Mouse (Mus musculus) sigmoid colon, adult 10 weeks (tissue): Measurements from ENCODE around the gene Gm10142. TPM values are rescaled to one million over a fixed set of nuclear protein-coding genes. Genes with fewer than 3 reads are reported as not detected.

Source experiments
- polyA plus RNA-seq: library from polyadenylated mRNA; stranded (reverse); fragments of 350-450 nt; fragmentation: Illumina TruSeq; extraction: RNeasy Lipid Tissue Mini Kit (QIAGEN cat#74804); gene quantifications from one replicate; pipeline ENCODE4 v1.2.3, GENCODE M21; 2014; ENCODE audit warnings: low read depth, low replicate concordance

The Gm10142 gene
- polyA plus RNA-seq: not detected

GRCm38 (mm10) chr10:77715507-77715906 is at the start of gene Gm10142:
TSS of gene Gm10142 (plus strand) at chr10:77715807.

GRCm38 (mm10) chr10:77685895-77686664 is 29.5 kb upstream of the Gm10142 start, which contains the start of gene Tspear:
TSS of gene Tspear (plus strand) at chr10:77686569.

DNA sequence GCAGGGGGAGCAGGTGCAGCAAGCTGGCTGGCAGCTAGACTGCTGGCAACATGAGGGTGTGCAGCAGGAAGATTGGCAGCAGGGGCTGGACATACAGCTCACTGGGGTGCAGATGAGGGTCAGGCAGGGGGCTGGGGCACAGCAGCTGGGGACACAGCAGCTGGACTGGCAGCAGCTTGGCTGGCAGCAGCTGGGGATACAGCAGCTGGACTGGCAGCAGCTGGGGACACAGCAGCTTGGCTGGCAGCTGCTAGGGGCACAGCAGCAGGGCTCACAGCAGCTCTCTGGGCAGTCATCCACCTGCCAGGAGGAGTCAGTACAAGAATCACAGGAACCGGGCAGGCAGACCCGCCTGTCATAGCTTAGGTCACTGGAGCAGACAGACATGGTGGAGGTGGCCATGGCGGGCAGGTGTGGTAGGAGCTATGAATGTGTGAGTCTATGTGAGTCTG is 25.2 kb upstream of the Gm10142 start, which contains the start of gene Gm19402:
Gm19402 (minus strand) TSS at position 402 of the 452 bp plus-strand sequence.

DNA sequence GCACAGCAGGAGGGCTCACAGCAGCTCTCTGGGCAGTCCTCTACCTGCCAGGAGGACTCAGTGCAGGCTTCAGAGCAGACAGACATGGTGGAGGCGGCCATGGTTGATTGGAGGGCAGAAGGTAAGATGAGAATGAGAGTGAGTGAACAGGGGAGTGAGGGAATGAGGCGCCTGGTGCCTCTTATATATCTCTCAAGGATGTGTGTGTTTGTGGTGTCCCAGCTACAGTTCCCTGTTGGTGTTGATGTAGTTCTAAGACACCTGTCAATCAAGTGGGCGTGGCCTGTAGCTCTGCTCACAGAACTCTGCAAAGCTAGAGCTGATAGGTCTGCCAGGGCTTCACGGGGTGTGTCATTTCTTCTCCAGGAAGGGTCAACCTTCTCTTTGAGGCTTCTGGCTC is 18.5 kb upstream of the Gm10142 start, which contains the start of gene Gm9508:
Gm9508 (minus strand) TSS at position 101 of the 400 bp plus-strand sequence.

GRCm38 (mm10) chr10:77706326-77706725 is 9.3 kb upstream of the Gm10142 start, which contains the start of gene Gm10272:
TSS of gene Gm10272 (plus strand) at chr10:77706626.

DNA sequence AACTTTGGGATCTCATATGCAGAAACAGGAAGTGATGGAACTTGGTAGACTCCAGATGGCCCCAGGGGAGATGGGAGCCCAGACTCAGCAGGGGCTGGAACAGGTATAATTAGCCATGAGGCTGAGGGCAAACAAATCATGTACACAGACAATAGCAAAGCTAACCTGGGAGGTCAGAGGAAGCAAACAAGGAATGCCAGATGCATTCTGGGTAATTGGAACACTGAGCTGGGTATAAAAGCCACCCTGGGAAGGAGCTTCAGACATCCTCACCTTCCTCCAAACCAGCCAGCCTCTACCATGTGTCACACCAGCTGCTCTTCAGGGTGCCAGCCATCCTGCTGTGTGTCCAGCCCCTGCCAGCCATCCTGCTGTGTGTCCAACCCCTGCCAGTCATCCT is 4.5 kb upstream of the Gm10142 start, which contains the start of gene Gm10024:
Gm10024 (plus strand) TSS at position 301 of the 400 bp plus-strand sequence.

DNA sequence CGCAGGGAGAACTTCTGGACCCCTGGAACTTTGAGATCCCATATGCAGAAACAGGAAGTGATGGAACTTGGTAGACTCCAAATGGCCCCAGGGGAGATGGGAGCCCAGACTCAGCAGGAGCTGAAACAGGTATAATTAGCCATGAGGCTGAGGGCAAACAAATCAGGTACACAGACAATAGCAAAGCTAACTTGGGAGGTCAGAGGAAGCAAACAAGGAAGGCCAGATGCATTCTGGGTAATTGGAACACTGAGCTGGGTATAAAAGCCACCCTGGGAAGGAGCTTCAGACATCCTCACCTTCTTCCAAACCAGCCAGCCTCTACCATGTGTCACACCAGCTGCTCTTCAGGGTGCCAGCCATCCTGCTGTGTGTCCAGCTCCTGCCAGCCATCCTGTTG is 4.7 kb downstream of the Gm10142 start, which contains the start of gene Krtap12-1:
Krtap12-1 (plus strand) TSS at position 301 of the 400 bp plus-strand sequence.

DNA sequence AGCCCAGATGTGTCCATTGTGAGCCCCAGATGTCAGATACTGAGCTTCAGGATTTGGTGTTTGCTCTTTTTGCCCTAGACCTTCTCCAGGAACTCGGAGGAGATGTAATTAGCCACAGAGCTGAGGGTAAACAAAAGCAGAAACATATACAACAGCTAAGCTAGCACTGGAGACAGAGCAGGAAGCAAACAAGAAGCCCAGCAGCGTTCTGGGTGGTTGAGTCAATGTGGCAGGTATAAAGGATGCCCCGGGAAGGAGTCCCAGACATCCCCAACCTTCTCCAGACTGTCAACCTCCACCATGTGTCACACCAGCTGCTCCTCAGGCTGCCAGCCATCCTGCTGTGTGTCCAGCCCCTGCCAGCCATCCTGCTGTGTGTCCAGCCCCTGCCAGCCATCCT is 10.6 kb downstream of the Gm10142 start, which contains the start of gene Gm10100:
Gm10100 (plus strand) TSS at position 301 of the 400 bp plus-strand sequence.

DNA sequence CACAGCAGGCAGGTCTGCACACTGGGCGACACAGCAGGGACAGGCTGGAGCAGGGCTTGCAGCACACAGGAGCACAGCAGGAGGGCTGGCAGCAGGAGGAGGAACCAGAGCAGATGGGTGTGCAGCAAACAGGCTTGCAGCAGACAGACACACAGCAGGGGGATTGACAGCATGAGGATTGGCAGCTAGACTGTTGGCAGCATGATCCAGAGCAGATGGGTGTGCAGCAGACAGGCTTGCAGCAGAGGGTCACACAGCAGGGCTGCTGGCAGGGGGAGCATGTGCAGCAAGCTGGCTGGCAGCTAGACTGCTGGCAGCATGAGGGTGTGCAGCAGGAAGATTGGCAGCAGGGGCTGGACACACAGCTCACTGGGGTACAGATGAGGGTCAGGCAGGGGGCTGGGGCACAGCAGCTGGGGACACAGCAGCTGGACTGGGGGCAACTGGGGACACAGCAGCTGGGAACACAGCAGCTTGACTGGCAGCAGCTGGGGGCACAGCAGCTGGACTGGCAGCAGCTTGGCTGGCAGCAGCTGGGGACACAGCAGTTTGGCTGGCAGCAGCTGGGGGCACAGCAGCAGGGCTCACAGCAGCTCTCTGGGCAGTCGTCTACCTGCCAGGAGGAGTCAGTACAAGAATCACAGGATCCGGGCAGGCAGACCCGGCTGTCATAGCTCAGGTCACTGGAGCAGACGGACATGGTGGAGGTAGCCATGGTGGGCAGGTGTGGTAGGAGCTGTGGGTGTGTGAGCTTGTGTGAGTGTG is 26.5 kb downstream of the Gm10142 start, which contains the start of gene Gm18596:
Gm18596 (minus strand) TSS at position 715 of the 765 bp plus-strand sequence.

DNA sequence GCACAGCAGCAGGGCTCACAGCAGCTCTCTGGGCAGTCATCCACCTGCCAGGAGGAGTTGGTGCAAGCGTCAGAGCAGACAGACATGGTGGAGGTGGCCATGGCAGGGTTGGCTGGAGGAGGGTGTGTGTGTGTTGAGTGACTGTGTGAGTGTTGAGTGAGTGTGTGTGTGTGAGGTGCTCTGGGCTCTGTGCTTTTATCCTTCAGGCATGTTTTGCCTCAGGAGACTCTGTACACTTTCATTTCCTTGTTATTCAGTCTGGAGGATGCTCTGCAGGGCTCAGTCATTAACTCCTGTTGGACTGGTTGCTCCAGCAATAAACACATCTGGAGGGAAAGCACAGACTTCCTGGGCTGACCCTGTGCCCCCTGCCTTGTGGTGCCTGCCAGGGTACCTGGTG is 35.6 kb downstream of the Gm10142 start, which contains the start of gene Gm9736:
Gm9736 (minus strand) TSS at position 101 of the 400 bp plus-strand sequence.

DNA sequence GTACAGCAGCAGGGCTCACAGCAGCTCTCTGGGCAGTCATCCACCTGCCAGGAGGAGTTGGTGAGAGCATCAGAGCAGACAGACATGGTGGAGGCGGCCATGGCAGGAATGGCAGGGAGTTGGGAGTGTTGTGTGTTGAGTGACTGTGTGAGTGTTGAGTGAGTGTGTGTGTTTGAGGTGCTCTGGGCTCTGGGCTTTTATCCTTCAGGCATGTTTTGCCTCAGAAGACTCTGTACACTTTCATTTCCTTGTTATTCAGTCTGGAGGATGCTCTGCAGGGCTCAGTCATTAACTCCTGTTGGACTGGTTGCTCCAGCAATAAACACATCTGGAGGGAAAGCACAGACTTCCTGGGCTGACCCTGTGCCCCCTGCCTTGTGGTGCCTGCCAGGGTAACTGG is 44.0 kb downstream of the Gm10142 start, which contains the start of gene Gm3233:
Gm3233 (minus strand) TSS at position 101 of the 400 bp plus-strand sequence.

Other genes starting within 250 kb of the Gm10142 start
- 0.69 TPM for gene Fam207a, start 200.0 kb upstream of the Gm10142 start, polyA plus RNA-seq
- gene Itgb2, start 185.6 kb upstream of the Gm10142 start, polyA plus RNA-seq: 3.1 TPM
- gene Pttg1ip, start 134.1 kb upstream of the Gm10142 start, polyA plus RNA-seq: 193 TPM
- 76.1 TPM for gene Sumo3, start 109.7 kb upstream of the Gm10142 start, polyA plus RNA-seq
- 1.6 TPM for gene Gm49325, start 109.6 kb upstream of the Gm10142 start, polyA plus RNA-seq
- gene Ube2g2, start 93.5 kb upstream of the Gm10142 start, polyA plus RNA-seq: 7.3 TPM
- gene Tspear, start 29.2 kb upstream of the Gm10142 start, polyA plus RNA-seq: not detected
- not detected for gene Gm19402, start 25.1 kb upstream of the Gm10142 start, polyA plus RNA-seq
- gene Gm9508, start 18.6 kb upstream of the Gm10142 start, polyA plus RNA-seq: not detected
- gene Gm10272, start 9.2 kb upstream of the Gm10142 start, polyA plus RNA-seq: not detected
- gene Gm10024, start 4.3 kb upstream of the Gm10142 start, polyA plus RNA-seq: not detected
- not detected for gene Krtap12-1, start 4.8 kb downstream of the Gm10142 start, polyA plus RNA-seq
- not detected for gene Gm10100, start 10.7 kb downstream of the Gm10142 start, polyA plus RNA-seq
- gene Gm18596, start 26.8 kb downstream of the Gm10142 start, polyA plus RNA-seq: not detected
- gene Gm9736, start 35.5 kb downstream of the Gm10142 start, polyA plus RNA-seq: not detected
- not detected for gene Gm3233, start 43.9 kb downstream of the Gm10142 start, polyA plus RNA-seq
- gene Gm3238, start 55.5 kb downstream of the Gm10142 start, polyA plus RNA-seq: not detected
- gene Gm7138, start 61.1 kb downstream of the Gm10142 start, polyA plus RNA-seq: not detected
- not detected for gene Gm3250, start 66.7 kb downstream of the Gm10142 start, polyA plus RNA-seq
- gene Gm7137, start 72.4 kb downstream of the Gm10142 start, polyA plus RNA-seq: not detected
- not detected for gene Gm9639, start 79.3 kb downstream of the Gm10142 start, polyA plus RNA-seq
- gene Gm19668, start 83.3 kb downstream of the Gm10142 start, polyA plus RNA-seq: not detected
- not detected for gene Gm9507, start 96.0 kb downstream of the Gm10142 start, polyA plus RNA-seq
- not detected for gene Gm2696, start 98.9 kb downstream of the Gm10142 start, polyA plus RNA-seq
- not detected for gene Krtap10-4, start 111.3 kb downstream of the Gm10142 start, polyA plus RNA-seq
- not detected for gene Krtap10-10, start 120.1 kb downstream of the Gm10142 start, polyA plus RNA-seq
- gene Gm36176, start 131.0 kb downstream of the Gm10142 start, polyA plus RNA-seq: not detected
- not detected for gene Gm10318, start 137.1 kb downstream of the Gm10142 start, polyA plus RNA-seq
- gene Gm3285, start 146.2 kb downstream of the Gm10142 start, polyA plus RNA-seq: not detected
- 2.1 TPM for gene Lrrc3, start 186.7 kb downstream of the Gm10142 start, polyA plus RNA-seq